Mouse (Mus musculus): ENCODE data around the gene Kcnj2. TPM values are rescaled to one million over a fixed set of nuclear protein-coding genes. Genes with fewer than 3 reads are reported as not detected.

The Kcnj2 gene
- polyA plus RNA-seq, 2 experiments, result 0.10 to 0.30 TPM

DNA sequence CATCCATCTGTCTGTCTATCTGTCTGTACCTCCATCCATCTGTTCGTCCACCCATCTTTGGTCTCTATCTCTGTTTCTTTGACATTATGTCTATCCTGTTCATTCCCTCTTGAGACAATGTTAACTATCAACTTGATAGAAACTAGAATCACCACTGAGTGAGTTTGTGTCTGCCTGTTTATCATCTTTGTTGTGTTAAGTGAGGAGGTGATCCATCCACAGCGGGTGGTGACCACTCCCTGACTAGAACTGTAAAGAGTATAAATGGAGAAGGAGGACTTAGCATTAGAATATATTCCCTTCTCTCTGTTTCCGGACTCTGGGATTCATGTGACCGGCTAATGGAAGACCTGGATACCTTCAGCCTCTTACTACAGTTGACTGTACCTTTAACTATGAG is 22.7 kb upstream of the Kcnj2 start:
- H3K9ac ChIP-seq (replicated peaks), result no peak overlapping the region
- no peak for DNase-seq (ENCODE audit: low read depth in 3 of 3, low spot score in 3 of 3)
- no peak overlapping the region for H3K27ac ChIP-seq
- H3K36me3 ChIP-seq (replicated peaks; ENCODE audit: control insufficient read depth, insufficient read depth, low read depth), result no peaks in the 10 kb centered on the region
- no peak for ATAC-seq (ENCODE audit: insufficient read depth)
- no peaks in the 10 kb centered on the region for H3K27me3 ChIP-seq (ENCODE audit: control insufficient read depth, insufficient read depth, low read length)
- H3K4me3 ChIP-seq (ENCODE audit: insufficient read depth in 1 of 2, low read depth in 2 of 2, low read length in 2 of 2), result no peak overlapping the region
- 72% methylated on average over 4 of the region's 4 CpGs for WGBS (ENCODE audit: insufficient replicate concordance)
- H3K9me3 ChIP-seq (ENCODE audit: control insufficient read depth, low read length), result no peaks in the 10 kb centered on the region
- no peaks in the 10 kb centered on the region for H3K4me1 ChIP-seq (replicated peaks; ENCODE audit: control insufficient read depth in 2 of 2, insufficient read depth in 2 of 2, low read length in 1 of 2)
- no peak overlapping the region for H3K4me2 ChIP-seq (ENCODE audit: low read depth)
- TF ChIP-seq EP300 (IDR thresholded peaks at IDR 0.05; ENCODE audit: low read depth), result no peak
- TF ChIP-seq CTCF (IDR thresholded peaks at IDR 0.05; ENCODE audit: low read depth), result no peak

GRCm38 (mm10) chr11:111054252-111054651 is 11.7 kb upstream of the Kcnj2 start:
- Histone ChIP-seq H3K4me2 (ENCODE audit: low read depth) (no peak overlapping the region), H3K27me3 (ENCODE audit: control insufficient read depth, insufficient read depth, low read length) (no peaks in the 10 kb centered on the region), H3K9me3 (ENCODE audit: control insufficient read depth, low read length) (no peaks in the 10 kb centered on the region), H3K36me3 (replicated peaks; ENCODE audit: control insufficient read depth, insufficient read depth, low read depth) (no peaks in the 10 kb centered on the region), H3K27ac (no peak overlapping the region), H3K9ac (replicated peaks) (no peak overlapping the region), H3K4me3 (ENCODE audit: insufficient read depth in 1 of 2, low read depth in 2 of 2, low read length in 2 of 2) (no peak overlapping the region), H3K4me1 (replicated peaks; ENCODE audit: control insufficient read depth in 2 of 2, insufficient read depth in 2 of 2, low read length in 1 of 2) (no peaks in the 10 kb centered on the region)
- DNase-seq (ENCODE audit: low read depth in 3 of 3, low spot score in 3 of 3) (no peak), ATAC-seq (ENCODE audit: insufficient read depth) (no peak)
- TF ChIP-seq EP300 (IDR thresholded peaks at IDR 0.05; ENCODE audit: low read depth) (no peak), CTCF (IDR thresholded peaks at IDR 0.05; ENCODE audit: low read depth) (no peak)
- WGBS (ENCODE audit: insufficient replicate concordance), result 50% methylated on average over 3 of the region's 3 CpGs

DNA sequence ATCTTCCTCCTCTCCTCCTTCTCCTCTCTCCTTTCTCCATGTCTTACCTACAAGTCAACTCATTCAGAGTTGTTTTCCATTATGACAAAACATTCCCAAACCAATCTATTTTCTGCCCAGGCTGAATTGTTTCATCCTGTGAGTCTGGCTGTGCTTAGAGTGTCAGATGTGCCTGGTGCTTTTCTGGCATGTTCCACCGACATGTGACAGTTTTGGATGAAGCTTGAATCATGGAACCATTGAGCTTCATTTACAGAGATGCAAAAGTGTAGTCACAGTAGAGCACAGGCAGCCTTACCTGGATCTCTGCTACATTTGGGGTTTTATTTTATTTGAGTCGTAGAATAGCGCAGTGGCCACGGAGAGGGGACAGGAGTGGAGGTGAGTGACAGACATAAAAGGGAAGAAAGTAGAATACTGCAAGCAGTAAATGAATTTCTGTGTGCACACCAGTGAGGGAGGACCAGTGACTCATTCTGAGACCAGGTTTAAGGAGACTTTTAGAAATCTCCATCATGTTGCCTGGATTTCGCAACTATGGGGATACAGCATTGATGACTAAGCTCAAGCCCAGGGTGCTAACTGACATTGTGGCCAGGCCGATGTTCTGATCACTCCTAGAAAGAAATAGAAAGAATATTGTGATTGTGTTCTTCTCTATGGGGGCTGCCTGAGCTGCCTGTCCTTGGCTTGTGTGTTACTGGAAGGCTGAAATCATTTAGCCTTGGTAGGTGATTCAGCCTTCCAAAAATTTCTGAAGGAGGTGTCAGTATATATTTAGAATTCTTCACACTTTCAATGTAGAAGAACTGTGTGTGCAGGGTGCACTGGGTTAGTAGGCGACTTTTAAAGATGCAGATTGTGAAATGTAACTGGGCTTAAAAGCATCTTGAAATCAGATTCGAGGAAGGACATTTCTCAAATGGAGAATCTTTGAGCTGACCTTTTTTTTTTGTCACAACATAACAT is 10.8 kb upstream of the Kcnj2 start:
- ATAC-seq (ENCODE audit: insufficient read depth) (no peak), DNase-seq (ENCODE audit: low read depth in 3 of 3, low spot score in 3 of 3) (no peak)
- H3K27ac ChIP-seq, result no peak overlapping the region
- no peak for TF ChIP-seq EP300 (IDR thresholded peaks at IDR 0.05; ENCODE audit: low read depth)
- no peak for TF ChIP-seq CTCF (IDR thresholded peaks at IDR 0.05; ENCODE audit: low read depth)
- no peak overlapping the region for H3K4me2 ChIP-seq (ENCODE audit: low read depth)
- H3K9ac ChIP-seq (replicated peaks), result no peak overlapping the region
- no peak overlapping the region for H3K4me3 ChIP-seq (ENCODE audit: insufficient read depth in 1 of 2, low read depth in 2 of 2, low read length in 2 of 2)
- WGBS (ENCODE audit: insufficient replicate concordance), result 65% methylated on average over 8 of the region's 8 CpGs
- H3K9me3 ChIP-seq (ENCODE audit: control insufficient read depth, low read length), result no peaks in the 10 kb centered on the region
- no peaks in the 10 kb centered on the region for H3K4me1 ChIP-seq (replicated peaks; ENCODE audit: control insufficient read depth in 2 of 2, insufficient read depth in 2 of 2, low read length in 1 of 2)
- H3K27me3 ChIP-seq (ENCODE audit: control insufficient read depth, insufficient read depth, low read length), result no peaks in the 10 kb centered on the region
- H3K36me3 ChIP-seq (replicated peaks; ENCODE audit: control insufficient read depth, insufficient read depth, low read depth), result no peaks in the 10 kb centered on the region

DNA sequence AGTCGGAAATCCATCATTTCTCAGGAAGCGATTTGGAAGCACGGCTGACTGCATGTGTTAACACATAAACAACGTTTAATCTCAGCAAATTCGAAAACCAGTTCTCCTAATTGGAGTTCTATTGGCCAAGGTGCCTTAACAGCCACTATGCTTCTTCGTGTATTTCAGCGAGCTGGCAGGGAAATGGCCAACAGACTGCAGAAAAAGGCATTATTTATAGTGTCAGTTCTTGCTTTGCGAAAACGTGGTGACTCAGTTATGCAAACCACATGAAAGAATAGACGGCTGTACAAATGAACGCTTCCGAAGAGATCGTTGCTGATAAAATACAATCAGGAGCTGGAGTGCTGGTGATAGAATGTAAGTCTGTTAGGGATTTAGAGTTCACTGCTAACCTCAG is 9.9 kb upstream of the Kcnj2 start:
- no peaks in the 10 kb centered on the region for H3K36me3 ChIP-seq (replicated peaks; ENCODE audit: control insufficient read depth, insufficient read depth, low read depth)
- no peak overlapping the region for H3K27ac ChIP-seq
- DNase-seq (ENCODE audit: low read depth in 3 of 3, low spot score in 3 of 3) (no peak), ATAC-seq (ENCODE audit: insufficient read depth) (no peak)
- no peaks in the 10 kb centered on the region for H3K9me3 ChIP-seq (ENCODE audit: control insufficient read depth, low read length)
- H3K4me1 ChIP-seq (replicated peaks; ENCODE audit: control insufficient read depth in 2 of 2, insufficient read depth in 2 of 2, low read length in 1 of 2), result no peaks in the 10 kb centered on the region
- H3K27me3 ChIP-seq (ENCODE audit: control insufficient read depth, insufficient read depth, low read length), result no peaks in the 10 kb centered on the region
- no peak overlapping the region for H3K4me2 ChIP-seq (ENCODE audit: low read depth)
- TF ChIP-seq EP300 (IDR thresholded peaks at IDR 0.05; ENCODE audit: low read depth) (no peak), CTCF (IDR thresholded peaks at IDR 0.05; ENCODE audit: low read depth) (no peak)
- no peak overlapping the region for H3K4me3 ChIP-seq (ENCODE audit: insufficient read depth in 1 of 2, low read depth in 2 of 2, low read length in 2 of 2)
- H3K9ac ChIP-seq (replicated peaks), result no peak overlapping the region
- WGBS (ENCODE audit: insufficient replicate concordance), result 43% methylated on average over 13 of the region's 13 CpGs

GRCm38 (mm10) chr11:111057435-111057834 is 8.5 kb upstream of the Kcnj2 start:
- H3K4me2 ChIP-seq (ENCODE audit: low read depth), result no peak overlapping the region
- H3K27ac ChIP-seq, result no peak overlapping the region
- ATAC-seq (ENCODE audit: insufficient read depth), result no peak
- H3K9ac ChIP-seq (replicated peaks), result no peak overlapping the region
- H3K36me3 ChIP-seq (replicated peaks; ENCODE audit: control insufficient read depth, insufficient read depth, low read depth), result no peaks in the 10 kb centered on the region
- H3K4me1 ChIP-seq (replicated peaks; ENCODE audit: control insufficient read depth in 2 of 2, insufficient read depth in 2 of 2, low read length in 1 of 2), result no peaks in the 10 kb centered on the region
- no peaks in the 10 kb centered on the region for H3K27me3 ChIP-seq (ENCODE audit: control insufficient read depth, insufficient read depth, low read length)
- TF ChIP-seq EP300 (IDR thresholded peaks at IDR 0.05; ENCODE audit: low read depth) (no peak), CTCF (IDR thresholded peaks at IDR 0.05; ENCODE audit: low read depth) (no peak)
- 81% methylated on average over 4 of the region's 4 CpGs for WGBS (ENCODE audit: insufficient replicate concordance)
- no peak overlapping the region for H3K4me3 ChIP-seq (ENCODE audit: insufficient read depth in 1 of 2, low read depth in 2 of 2, low read length in 2 of 2)
- DNase-seq (ENCODE audit: low read depth in 3 of 3, low spot score in 3 of 3), result no peak
- H3K9me3 ChIP-seq (ENCODE audit: control insufficient read depth, low read length), result no peaks in the 10 kb centered on the region
